Mouse (Mus musculus) G1E-ER4 (cell line): ENCODE data around the gene Atf7ip. TPM values are rescaled to one million over a fixed set of nuclear protein-coding genes. Genes with fewer than 3 reads are reported as not detected.

ENCODE experiments used
- GATA1 ChIP-seq: IDR thresholded peaks from one replicate; pipeline ENCODE4 v1.8.0; 2012; ENCODE audit warnings: low read length, inconsistent platforms
- polyA plus RNA-seq: library from polyadenylated mRNA; stranded (reverse); fragments of >175 nt; gene quantifications from 2 replicates; pipeline ENCODE4 v1.2.3, GENCODE M21; 2012

Atf7ip gene
- polyA plus RNA-seq, 1 experiment, result 21.5 TPM

- TF ChIP-seq GATA1, result no peak
Observed at GRCm38 (mm10) chr6:136553156-136553555, 47.2 kb downstream of the Atf7ip start.

GRCm38 (mm10) chr6:136553767-136554569 lies 48.0 kb downstream of the Atf7ip start:
- no peak for TF ChIP-seq GATA1

GRCm38 (mm10) chr6:136554774-136555522 lies 49.0 kb downstream of the Atf7ip start:
- TF ChIP-seq GATA1, result no peak

GRCm38 (mm10) chr6:136555523-136555915 lies 49.6 kb downstream of the Atf7ip start:
- TF ChIP-seq GATA1, result no peak

- no peak for TF ChIP-seq GATA1
Observed at GRCm38 (mm10) chr6:136558288-136559005, 52.5 kb downstream of the Atf7ip start.

GRCm38 (mm10) chr6:136566002-136566401 lies 60.0 kb downstream of the Atf7ip start:
- TF ChIP-seq GATA1, result no peak

- no peak for TF ChIP-seq GATA1
Observed at GRCm38 (mm10) chr6:136590739-136591138, 84.8 kb downstream of the Atf7ip start.

- TF ChIP-seq GATA1, result no peak
Observed at GRCm38 (mm10) chr6:136594541-136594940, 88.6 kb downstream of the Atf7ip start.

- no peak for TF ChIP-seq GATA1
Observed at GRCm38 (mm10) chr6:136602601-136603000, 96.6 kb downstream of the Atf7ip start.

GRCm38 (mm10) chr6:136611351-136612215 lies 105.6 kb downstream of the Atf7ip start:
- TF ChIP-seq GATA1, result no peak

GRCm38 (mm10) chr6:136612312-136612711 lies 106.3 kb downstream of the Atf7ip start:
- TF ChIP-seq GATA1, result no peak

- no peak for TF ChIP-seq GATA1
Observed at GRCm38 (mm10) chr6:136614156-136614555, 108.2 kb downstream of the Atf7ip start.

GRCm38 (mm10) chr6:136620361-136621139 lies 114.6 kb downstream of the Atf7ip start:
- TF ChIP-seq GATA1, result no peak

- TF ChIP-seq GATA1, result no peak
Observed at GRCm38 (mm10) chr6:136625421-136625820, 119.5 kb downstream of the Atf7ip start.

GRCm38 (mm10) chr6:136629639-136630038 lies 123.7 kb downstream of the Atf7ip start:
- TF ChIP-seq GATA1, result no peak
